Mouse (Mus musculus): ENCODE data around the gene Sptbn1.

Gene Sptbn1

GRCm38 (mm10) chr11:30267892-30268647 is at the start of gene Sptbn1:
TSS of gene Sptbn1 (minus strand) at chr11:30268175.
- peak; percentile 95 for DNase-seq (ENCODE audit: inconsistent ontology term)

DNA sequence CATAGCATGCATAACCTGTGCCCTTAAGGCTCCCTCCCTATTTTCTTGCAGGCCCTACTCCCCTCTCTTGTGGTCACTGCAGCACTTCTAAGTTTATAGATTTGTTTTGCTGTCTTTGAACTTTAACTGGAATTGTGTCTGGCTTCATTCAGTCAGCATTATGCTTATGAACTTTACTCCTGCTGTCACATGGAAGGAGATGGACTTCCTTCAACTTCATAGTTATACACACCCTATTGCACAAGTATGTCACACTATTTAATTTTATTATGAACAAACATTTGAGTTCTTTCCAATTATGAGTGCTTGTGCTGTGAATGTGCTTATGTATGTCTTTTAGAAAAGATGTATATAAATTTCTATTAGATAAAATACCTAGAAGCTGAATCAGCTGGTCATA is 26.3 kb upstream of the Sptbn1 start:
- DNase-seq (ENCODE audit: inconsistent ontology term), result no peak

- peak; percentile 69 for DNase-seq (ENCODE audit: inconsistent ontology term)
Measured at GRCm38 (mm10) chr11:30292221-30293160, 24.5 kb upstream of the Sptbn1 start.

DNA sequence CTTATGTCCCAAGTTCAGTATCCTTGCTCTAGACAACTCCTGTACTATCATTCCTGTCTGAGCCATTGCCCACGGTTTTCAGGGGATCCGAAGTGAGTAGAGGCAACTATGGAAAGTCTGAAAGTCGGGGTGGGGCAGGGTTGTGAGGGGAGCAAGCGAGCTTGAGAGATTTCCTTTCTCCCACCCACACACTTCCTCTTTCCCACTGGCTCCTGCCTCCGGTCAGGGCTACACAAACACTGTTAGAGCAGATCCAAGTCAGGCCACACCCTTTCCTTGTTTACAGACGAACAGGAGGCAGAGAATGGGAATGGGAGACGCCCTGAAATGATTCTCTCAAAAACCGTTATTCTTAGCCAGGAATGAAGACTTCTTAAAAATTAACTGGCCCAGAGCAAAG is 23.2 kb upstream of the Sptbn1 start:
- no peak for DNase-seq (ENCODE audit: inconsistent ontology term)

DNA sequence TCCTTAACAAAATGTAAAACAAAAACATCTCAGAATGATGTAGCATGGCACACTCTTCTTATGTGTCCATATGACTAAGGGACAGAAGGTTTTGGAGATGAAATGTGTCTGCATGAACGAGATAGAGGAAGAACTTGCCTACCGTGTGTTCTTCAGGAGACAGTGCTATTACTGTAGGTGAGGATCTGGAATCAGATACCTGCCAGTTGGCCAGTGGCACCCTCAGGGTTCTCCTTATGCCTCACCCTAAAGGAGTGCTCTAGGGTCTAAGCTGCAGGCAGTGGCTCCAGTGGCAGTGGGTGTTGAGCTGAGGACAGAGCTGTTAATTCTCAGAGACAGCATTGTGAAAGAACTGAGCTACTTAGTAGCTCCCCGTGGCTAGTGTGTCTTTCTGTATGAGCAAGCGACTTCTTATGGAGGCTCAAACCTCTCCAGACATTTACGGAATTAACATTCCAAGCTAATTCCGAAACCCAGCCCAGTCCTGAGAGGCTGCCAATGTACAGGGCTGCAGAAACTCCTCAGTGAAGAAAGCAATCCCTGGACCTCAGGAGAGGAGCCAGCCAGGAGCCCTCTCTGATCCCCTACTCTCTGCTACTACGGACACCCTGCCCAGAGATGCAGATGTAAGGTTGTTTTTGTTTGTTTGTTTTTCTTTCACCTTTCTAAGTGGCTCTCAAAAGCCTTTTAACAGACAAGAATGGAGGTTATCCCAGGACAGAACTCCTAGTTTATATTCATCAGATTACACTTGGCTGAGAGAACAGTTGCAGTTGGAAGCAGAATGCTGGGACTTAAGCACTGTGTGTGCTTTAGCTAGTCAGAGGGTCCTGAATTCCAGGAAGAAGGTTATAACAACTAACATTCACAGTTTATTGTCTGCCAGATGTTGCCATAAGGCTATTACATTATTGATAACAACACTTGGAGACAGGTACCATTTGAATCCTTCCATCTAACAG is 21.8 kb upstream of the Sptbn1 start:
- DNase-seq (ENCODE audit: inconsistent ontology term), result peak; percentile 50

GRCm38 (mm10) chr11:30288075-30288474 is 20.1 kb upstream of the Sptbn1 start:
- DNase-seq (ENCODE audit: inconsistent ontology term), result no peak

- DNase-seq (ENCODE audit: inconsistent ontology term), result no peak
Measured at GRCm38 (mm10) chr11:30283710-30284109, 15.7 kb upstream of the Sptbn1 start.

GRCm38 (mm10) chr11:30281096-30281495 is 13.1 kb upstream of the Sptbn1 start:
- no peak for DNase-seq (ENCODE audit: inconsistent ontology term)

DNA sequence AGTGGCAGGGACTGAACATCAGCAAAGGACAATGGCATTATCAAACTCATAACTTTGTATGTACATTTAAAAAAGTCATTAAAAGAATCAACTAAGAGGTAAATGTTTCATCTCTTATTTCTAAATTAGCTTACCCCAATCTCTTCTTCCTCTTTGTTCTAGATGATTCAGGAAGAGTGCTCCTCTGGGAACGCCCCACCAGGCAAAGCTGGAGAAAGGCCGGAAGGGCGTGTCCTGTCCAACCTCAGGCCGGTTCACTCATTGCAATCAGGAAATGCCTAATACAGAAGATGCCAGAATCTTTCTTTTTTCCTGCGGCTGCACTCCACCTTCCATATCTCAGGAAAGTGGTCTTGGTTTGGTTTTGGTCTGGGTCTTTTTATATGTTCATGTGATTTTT is 11.3 kb upstream of the Sptbn1 start:
- DNase-seq (ENCODE audit: inconsistent ontology term), result no peak

- DNase-seq (ENCODE audit: inconsistent ontology term), result no peak
Measured at GRCm38 (mm10) chr11:30275436-30276031, 7.6 kb upstream of the Sptbn1 start.

- no peak for DNase-seq (ENCODE audit: inconsistent ontology term)
Measured at GRCm38 (mm10) chr11:30269524-30269923, 1.5 kb upstream of the Sptbn1 start.

DNA sequence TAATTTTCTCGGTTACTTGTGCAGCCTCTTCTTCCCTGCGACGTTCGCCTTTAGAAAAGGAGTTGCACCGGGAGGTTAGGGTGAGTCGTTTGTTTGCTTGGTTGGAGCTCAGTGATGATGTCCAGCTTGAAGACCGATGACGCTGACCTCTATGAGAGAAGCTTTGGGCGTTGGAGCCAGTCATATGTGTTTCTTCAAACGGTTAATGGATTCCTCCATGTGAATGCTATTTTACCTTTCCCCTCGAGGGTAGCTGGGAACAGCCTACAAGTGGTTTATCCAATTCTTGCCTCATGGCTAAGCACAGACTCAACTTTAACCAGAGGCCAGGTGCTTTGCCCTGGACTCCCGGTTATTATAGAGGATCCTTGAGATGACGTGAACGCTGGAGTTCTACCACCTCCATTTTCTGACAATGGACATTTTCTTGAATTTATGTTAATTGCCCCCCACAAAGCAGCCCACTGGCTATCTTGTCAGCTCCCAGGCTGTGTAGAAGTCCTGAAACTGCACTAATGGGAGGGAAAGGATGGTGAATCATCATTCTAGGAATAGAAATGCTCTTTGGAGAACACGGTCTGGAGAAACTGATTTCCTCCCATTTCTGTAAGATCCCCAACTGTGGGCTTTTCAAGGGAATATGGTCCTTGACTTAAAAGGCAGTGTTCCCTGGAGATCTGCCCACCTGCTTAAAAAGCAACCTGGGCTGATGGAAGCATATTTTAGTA is 837 bp upstream of the Sptbn1 start:
- DNase-seq (ENCODE audit: inconsistent ontology term), result no peak

- peak; percentile 56 for DNase-seq (ENCODE audit: inconsistent ontology term)
Measured at GRCm38 (mm10) chr11:30267036-30267891, 711 bp downstream of the Sptbn1 start.

DNA sequence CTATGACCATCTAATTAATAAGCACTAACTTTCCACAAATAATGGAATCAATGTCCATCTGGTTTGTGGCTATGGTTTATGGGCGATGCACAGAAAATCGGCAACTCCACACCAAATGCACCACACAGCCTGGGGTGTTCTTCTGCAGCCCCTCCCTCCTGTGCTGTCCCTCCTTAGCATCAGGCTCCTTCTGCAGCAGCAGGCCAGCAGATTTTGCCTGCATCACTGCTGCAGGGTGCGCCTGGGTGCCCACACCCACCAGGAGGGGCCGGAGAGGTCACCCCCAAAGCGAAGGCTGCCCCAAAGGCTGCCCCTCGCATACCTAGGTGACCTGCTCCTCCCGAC is 1.3 kb downstream of the Sptbn1 start:
- no peak for DNase-seq (ENCODE audit: inconsistent ontology term)

DNA sequence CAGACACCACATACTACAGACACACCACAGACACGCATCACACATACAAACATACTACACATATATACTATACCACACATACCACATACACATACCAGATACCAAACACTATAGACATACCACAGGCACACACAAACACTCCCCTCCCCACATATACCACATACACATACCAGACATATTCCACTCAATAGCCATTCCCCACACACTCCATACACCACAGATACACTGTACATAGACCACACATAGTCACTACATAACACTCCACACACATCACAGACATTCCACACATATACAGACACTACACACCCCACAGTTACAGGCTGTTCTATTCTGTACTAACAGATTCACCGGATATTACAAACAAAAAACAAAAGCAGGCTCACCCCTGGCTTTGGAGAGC is 2.3 kb downstream of the Sptbn1 start:
- peak; percentile 36 for DNase-seq (ENCODE audit: inconsistent ontology term)

DNA sequence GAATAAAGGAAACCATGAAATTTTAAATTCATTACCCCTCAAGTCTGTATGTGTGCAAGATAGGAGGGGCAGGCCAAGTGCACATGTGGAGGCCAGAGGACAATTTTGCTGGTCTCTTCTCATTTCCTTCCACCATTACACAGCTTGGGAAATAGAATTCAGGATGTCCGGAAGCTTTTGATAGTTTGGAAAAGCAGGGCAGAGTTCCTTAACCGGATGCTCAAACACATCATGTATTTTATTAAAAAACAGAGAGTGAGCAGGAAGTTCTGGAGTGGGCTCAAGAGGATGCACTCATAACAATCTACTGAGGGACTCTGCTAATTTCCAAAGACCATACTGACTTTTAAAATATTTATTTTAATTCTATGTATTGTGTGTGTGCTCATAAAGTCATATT is 4.3 kb downstream of the Sptbn1 start:
- DNase-seq (ENCODE audit: inconsistent ontology term), result no peak

- no peak for DNase-seq (ENCODE audit: inconsistent ontology term)
Measured at GRCm38 (mm10) chr11:30258739-30259350, 9.1 kb downstream of the Sptbn1 start.

- no peak for DNase-seq (ENCODE audit: inconsistent ontology term)
Measured at GRCm38 (mm10) chr11:30257812-30258211, 10.2 kb downstream of the Sptbn1 start.

GRCm38 (mm10) chr11:30257085-30257484 is 10.9 kb downstream of the Sptbn1 start:
- DNase-seq (ENCODE audit: inconsistent ontology term), result peak; percentile 66

Data from Muller cell, postnatal 12 days (primary cell).